Comparison of ENCODE assay signal across 30 mouse cellular contexts in the genomic region with DNA sequence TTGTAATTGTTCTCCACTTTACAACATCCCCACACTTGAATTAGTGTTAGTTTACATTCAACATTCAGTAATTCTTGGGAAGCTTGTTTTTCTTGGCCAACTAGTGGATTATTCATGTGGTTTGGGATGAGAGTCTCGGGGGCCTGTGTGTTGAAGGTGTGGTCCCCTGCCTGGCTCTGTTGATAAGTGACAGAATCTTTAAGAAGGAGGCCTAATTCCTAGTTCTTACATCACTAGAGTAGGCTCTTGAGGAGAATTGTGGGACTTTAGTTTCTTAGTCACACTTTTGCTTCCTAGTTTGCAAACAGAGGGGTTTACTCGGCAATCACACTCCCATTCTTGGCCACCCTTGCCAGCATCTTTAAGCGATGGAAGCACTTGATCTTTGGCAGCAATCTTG. TPM values are rescaled to one million over a fixed set of nuclear protein-coding genes. Genes with fewer than 3 reads are reported as not detected.
"Had no signal": no experiment of that assay in that cellular context is flagged by ENCODE, and none has a peak within 500 bp of the region (broad histone marks: within the 10 kb centered on the region; RNA-seq: fewer than 3 reads in every experiment).

No protein-coding gene starts in this region.

- H3K9me3 ChIP-seq: forebrain, embryonic 15.5 days; heart, embryonic 13.5 days; heart, embryonic 15.5 days; hindbrain, embryonic 13.5 days; hindbrain, embryonic 15.5 days; kidney, embryonic 15.5 days; limb, embryonic 13.5 days; limb, embryonic 15.5 days had no signal

- H3K4me1 ChIP-seq: heart, embryonic 13.5 days; heart, embryonic 15.5 days had no signal

- H3K36me3 ChIP-seq: forebrain, embryonic 15.5 days; heart, embryonic 15.5 days; hindbrain, embryonic 15.5 days; limb, embryonic 15.5 days had no signal

- H3K9ac ChIP-seq: forebrain, embryonic 15.5 days; forebrain, postnatal 0 days; heart, embryonic 13.5 days; heart, embryonic 15.5 days; hindbrain, embryonic 13.5 days; hindbrain, embryonic 15.5 days; kidney, embryonic 15.5 days; limb, embryonic 13.5 days; limb, embryonic 15.5 days had no signal

- ATAC-seq: forebrain, embryonic 15.5 days; forebrain, postnatal 0 days; hindbrain, postnatal 0 days; intestine, embryonic 16.5 days had no signal

- DNase-seq: forebrain, postnatal 0 days; gastrocnemius, postnatal 14 days; gastrocnemius, postnatal 36 days; heart, adult 18-20 months; heart, postnatal 14 days; heart, postnatal 36 days; kidney, adult 11 months; kidney, adult 2 months; kidney, adult 9 months; kidney, postnatal 14 days; kidney, postnatal 36 days; layer of hippocampus, adult 9-11 months; layer of hippocampus, postnatal 36 days had no signal

- H3K4me2 ChIP-seq: forebrain, embryonic 15.5 days; heart, embryonic 11.5 days; heart, embryonic 13.5 days; heart, embryonic 15.5 days; hindbrain, embryonic 13.5 days; hindbrain, embryonic 15.5 days; kidney, embryonic 15.5 days; limb, embryonic 13.5 days; limb, embryonic 15.5 days had no signal

- H3K4me3 ChIP-seq: forebrain, embryonic 15.5 days; heart, embryonic 13.5 days; heart, embryonic 15.5 days; hindbrain, embryonic 13.5 days; hindbrain, embryonic 15.5 days; kidney, embryonic 15.5 days; left cerebral cortex, adult 2 months; limb, embryonic 13.5 days; limb, embryonic 15.5 days had no signal

- H3K27ac ChIP-seq: forebrain, embryonic 15.5 days; heart, embryonic 13.5 days; heart, embryonic 15.5 days; hindbrain, embryonic 13.5 days; hindbrain, embryonic 15.5 days; hindbrain, postnatal 0 days; kidney, embryonic 15.5 days; kidney, postnatal 0 days; left cerebral cortex, adult 2 months; limb, embryonic 13.5 days; limb, embryonic 15.5 days had no signal

- H3K27me3 ChIP-seq: forebrain, embryonic 15.5 days; heart, embryonic 13.5 days; heart, embryonic 15.5 days; hindbrain, embryonic 13.5 days; hindbrain, embryonic 15.5 days; kidney, embryonic 15.5 days; limb, embryonic 13.5 days; limb, embryonic 15.5 days had no signal

RNA-seq across cellular contexts. Expression of gene Zim1, which starts 3.0 kb away (rescaled TPM):
- total RNA-seq: hematopoietic stem cell, adult 5-6 weeks had no signal

RNA-seq across cellular contexts. Expression of gene Peg3, which starts 31.0 kb away (rescaled TPM):
- total RNA-seq: hematopoietic stem cell, adult 5-6 weeks had no signal

RNA-seq across cellular contexts. Expression of gene Usp29, which starts 31.1 kb away (rescaled TPM):
- total RNA-seq: gastrocnemius, adult 8-10 months; heart, adult 18-20 months had no signal
- polyA plus RNA-seq: gonadal fat pad, adult 2 months; liver, adult 2 months had no signal
